Mouse (Mus musculus) spleen, adult 2 months (tissue): ENCODE measurements at regions not wholly inside any gene's neighbourhood (a gene's known extent, or its start where the extent isn't known, plus 50 kb on each side); places are given as distances from the start of the nearest gene placed in this dataset.

Experiments
- DNase-seq, 2 experiments: peaks; one replicate each; pipeline versions ENCODE4 v3.0.0 to v3.0.0-alpha.2; 2012 to 2021; ENCODE audit warnings: low spot score in 2 of 2, low read depth in 1 of 2
- H3K27ac ChIP-seq: fragments of 200-500 bp; 2 replicates; pipeline ENCODE4 v1.5.1; 2012; ENCODE audit warnings: low read length, inconsistent platforms; ENCODE audit not compliant: insufficient read depth
- H3K27me3 ChIP-seq: fragments of 200-500 bp; 2 replicates; pipeline ENCODE4 v1.6.1; 2012; ENCODE audit warnings: mild to moderate bottlenecking, moderate library complexity, low read length, inconsistent platforms; ENCODE audit not compliant: control insufficient read depth, insufficient read depth
- H3K36me3 ChIP-seq: fragments of 200-500 bp; 2 replicates; pipeline ENCODE4 v1.6.1; 2012; ENCODE audit warnings: mild to moderate bottlenecking, low read length, inconsistent platforms; ENCODE audit not compliant: control insufficient read depth, insufficient read depth
- H3K4me1 ChIP-seq: fragments of 200-500 bp; 2 replicates; pipeline ENCODE4 v1.6.1; 2011; ENCODE audit warnings: inconsistent platforms; ENCODE audit not compliant: control insufficient read depth, insufficient read depth, insufficient read length
- H3K4me3 ChIP-seq: fragments of 200-500 bp; 2 replicates; pipeline ENCODE4 v1.5.1; 2011; ENCODE audit warnings: mild to moderate bottlenecking, inconsistent platforms; ENCODE audit not compliant: insufficient read depth, insufficient read length; ENCODE audit errors: extremely low read depth
- CTCF ChIP-seq: fragments of 200-500 bp; IDR thresholded peaks from 2 replicates; pipeline ENCODE4 v1.5.1; 2011; ENCODE audit warnings: mild to moderate bottlenecking, inconsistent platforms; ENCODE audit not compliant: insufficient read depth, insufficient read length, insufficient replicate concordance; ENCODE audit errors: extremely low read depth
- POLR2A ChIP-seq: fragments of 200-500 bp; IDR thresholded peaks from 2 replicates; pipeline ENCODE4 v1.6.1; 2011; ENCODE audit warnings: low read depth, low read length, inconsistent platforms
- WGBS: fragments of 180-500 bp; shearing (Covaris S2); methylation state at CpG from one replicate; pipeline ENCODE4 v1.1.7; 2018; 5-methylcytosine and 5-hydroxymethylcytosine counted together

GRCm38 (mm10) chr11:32931928-32932327 is 107.5 kb upstream of the Smim23 start:
- no peak for DNase-seq
- TF ChIP-seq CTCF (no peak), POLR2A (no peak)
- Histone ChIP-seq H3K4me3 (no peak overlapping the region), H3K27me3 (no peaks in the 10 kb centered on the region), H3K4me1 (no peaks in the 10 kb centered on the region), H3K27ac (no peak overlapping the region), H3K36me3 (no peaks in the 10 kb centered on the region)
- 51% methylated on average over 9 of the region's 9 CpGs for WGBS

- Histone ChIP-seq H3K27ac (no peak overlapping the region), H3K27me3 (no peaks in the 10 kb centered on the region), H3K4me1 (no peaks in the 10 kb centered on the region), H3K4me3 (no peak overlapping the region), H3K36me3 (no peaks in the 10 kb centered on the region)
- 30% methylated on average over 14 of the region's 14 CpGs for WGBS
- TF ChIP-seq CTCF (no peak), POLR2A (no peak)
- DNase-seq = no peak
Measured at GRCm38 (mm10) chr11:32931018-32931417, 106.6 kb upstream of the Smim23 start.

- TF ChIP-seq POLR2A (no peak), CTCF (no peak)
- 79% methylated on average over 2 of the region's 2 CpGs for WGBS
Measured at GRCm38 (mm10) chr11:32928837-32929236, 104.4 kb upstream of the Smim23 start.

GRCm38 (mm10) chr11:32925421-32926271 is 101.2 kb upstream of the Smim23 start:
- 39% methylated on average over 33 of the region's 33 CpGs for WGBS

More at GRCm38 (mm10) chr11:32928837-32929236, 104.4 kb upstream of the Smim23 start:
- no peaks in the 10 kb centered on the region for H3K36me3 ChIP-seq
- no peak overlapping the region for H3K27ac ChIP-seq
- H3K4me3 ChIP-seq = no peak overlapping the region
- 0 out of 2 replicates have a peak, but pooled peaks cover 1% of the 10 kb centered on the region for H3K27me3 ChIP-seq
- no peaks in the 10 kb centered on the region for H3K4me1 ChIP-seq
- no peak for DNase-seq

GRCm38 (mm10) chr11:32924932-32925331 is 100.5 kb upstream of the Smim23 start:
- WGBS = 86% methylated on average over 7 of the region's 7 CpGs
- DNase-seq = no peak

More at GRCm38 (mm10) chr11:32925421-32926271, 101.2 kb upstream of the Smim23 start:
- DNase-seq = no peak
- TF ChIP-seq CTCF = no peak
- no peak for TF ChIP-seq POLR2A
- Histone ChIP-seq H3K27ac (no peak overlapping the region), H3K4me1 (no peaks in the 10 kb centered on the region), H3K36me3 (no peaks in the 10 kb centered on the region), H3K4me3 (no peak overlapping the region), H3K27me3 (0 out of 2 replicates have a peak, but pooled peaks cover 1% of the 10 kb centered on the region)

GRCm38 (mm10) chr11:32913071-32913470 is 88.7 kb upstream of the Smim23 start:
- Histone ChIP-seq H3K36me3 (no peaks in the 10 kb centered on the region), H3K4me1 (no peaks in the 10 kb centered on the region), H3K27me3 (no peaks in the 10 kb centered on the region), H3K27ac (no peak overlapping the region), H3K4me3 (no peak overlapping the region)
- WGBS = 78% methylated on average over 3 of the region's 3 CpGs
- no peak for DNase-seq
- no peak for TF ChIP-seq CTCF
- TF ChIP-seq POLR2A = no peak

More at GRCm38 (mm10) chr11:32924932-32925331, 100.5 kb upstream of the Smim23 start:
- TF ChIP-seq CTCF (no peak), POLR2A (no peak)
- no peak overlapping the region for H3K4me3 ChIP-seq
- H3K4me1 ChIP-seq = no peaks in the 10 kb centered on the region
- H3K27me3 ChIP-seq = 0 out of 2 replicates have a peak, but pooled peaks cover 1% of the 10 kb centered on the region
- H3K27ac ChIP-seq = no peak overlapping the region
- no peaks in the 10 kb centered on the region for H3K36me3 ChIP-seq

GRCm38 (mm10) chr11:32911791-32912190 is 87.4 kb upstream of the Smim23 start:
- no peak for DNase-seq
- WGBS = 51% methylated on average over 4 of the region's 4 CpGs
- TF ChIP-seq POLR2A (no peak), CTCF (no peak)
- Histone ChIP-seq H3K4me3 (no peak overlapping the region), H3K4me1 (no peaks in the 10 kb centered on the region), H3K36me3 (no peaks in the 10 kb centered on the region), H3K27me3 (no peaks in the 10 kb centered on the region), H3K27ac (no peak overlapping the region)
